Mouse (Mus musculus) MEL (cell line): Measurements from ENCODE around the gene Usp33. TPM values are rescaled to one million over a fixed set of nuclear protein-coding genes. Genes with fewer than 3 reads are reported as not detected.

ENCODE experiments used
- DNase-seq: peaks from one replicate; pipeline ENCODE4 v3.0.0; 2011; ENCODE audit warnings: low read depth, low spot score
- H3K27ac ChIP-seq: 2 replicates; pipeline ENCODE4 v1.5.1; 2012; ENCODE audit warnings: low read depth, mild to moderate bottlenecking, control low read depth, low read length, moderate library complexity; ENCODE audit not compliant: control insufficient read depth
- H3K27me3 ChIP-seq, 2 experiments: fragments of 150-350 bp in 1 of 2; sonication (generic) in 1 of 2; 2 replicates each; pipeline ENCODE4 v1.6.1; 2012; ENCODE audit warnings: low read length in 2 of 2, mild to moderate bottlenecking in 2 of 2, improper control_type of control experiment in 1 of 2, moderate library complexity in 1 of 2; ENCODE audit not compliant: insufficient read depth in 2 of 2, control insufficient read depth in 1 of 2
- H3K36me3 ChIP-seq, 2 experiments: 2 replicates each; pipeline ENCODE4 v1.6.1; 2012 to 2014; ENCODE audit warnings: low read length in 2 of 2, improper control_type of control experiment in 1 of 2, inconsistent platforms in 1 of 2, mild to moderate bottlenecking in 1 of 2; ENCODE audit not compliant: insufficient read depth in 2 of 2, control insufficient read depth in 1 of 2
- H3K4me1 ChIP-seq, 2 experiments: fragments of 150-350 bp in 1 of 2; sonication (generic) in 1 of 2; 2 replicates each; pipeline ENCODE4 v1.6.1; 2012; ENCODE audit warnings: low read length in 2 of 2, improper control_type of control experiment in 1 of 2, mild to moderate bottlenecking in 1 of 2; ENCODE audit not compliant: insufficient read depth in 2 of 2, control insufficient read depth in 1 of 2
- H3K4me3 ChIP-seq, 2 experiments: fragments of 150-350 bp in 1 of 2; sonication (generic) in 1 of 2; 2 replicates each; pipeline ENCODE4 v1.5.1; 2012; ENCODE audit warnings: low read depth in 2 of 2, low read length in 2 of 2, mild to moderate bottlenecking in 2 of 2, moderate library complexity in 2 of 2, control low read depth in 1 of 2, improper control_type of control experiment in 1 of 2; ENCODE audit not compliant: control insufficient read depth in 1 of 2, insufficient read depth in 1 of 2
- H3K79me2 ChIP-seq: 2 replicates; pipeline ENCODE4 v1.6.1; 2012; ENCODE audit warnings: mild to moderate bottlenecking, low read length, moderate library complexity; ENCODE audit not compliant: control insufficient read depth, poor library complexity, insufficient read depth
- H3K9ac ChIP-seq: 2 replicates; pipeline ENCODE4 v1.6.1; 2012; ENCODE audit warnings: low read depth, mild to moderate bottlenecking, control low read depth, low read length, moderate library complexity; ENCODE audit not compliant: control insufficient read depth, poor library complexity, severe bottlenecking
- H3K9me3 ChIP-seq: fragments of 150-350 bp; sonication (generic); replicated peaks from 2 replicates; pipeline ENCODE4 v1.6.1; 2012; ENCODE audit warnings: mild to moderate bottlenecking, low read length, improper control_type of control experiment, moderate library complexity; ENCODE audit not compliant: insufficient read depth
- BHLHE40 ChIP-seq: IDR thresholded peaks from 2 replicates; pipeline ENCODE4 v1.6.1; 2012; ENCODE audit warnings: low read depth, mild to moderate bottlenecking, inconsistent platforms, low read length, improper control_type of control experiment, borderline replicate concordance
- CHD1 ChIP-seq: IDR thresholded peaks from 2 replicates; pipeline ENCODE4 v1.6.1; 2012; ENCODE audit warnings: low read depth, mild to moderate bottlenecking, inconsistent platforms, low read length, improper control_type of control experiment
- ELF1 ChIP-seq: IDR thresholded peaks from 2 replicates; pipeline ENCODE4 v1.6.1; 2014; ENCODE audit warnings: low read depth, mild to moderate bottlenecking, inconsistent platforms, low read length, improper control_type of control experiment, moderate library complexity
- GABPA ChIP-seq: IDR thresholded peaks from 2 replicates; pipeline ENCODE4 v1.6.1; 2012; ENCODE audit warnings: low read depth, mild to moderate bottlenecking, inconsistent platforms, low read length, improper control_type of control experiment, moderate library complexity
- HCFC1 ChIP-seq: IDR thresholded peaks from 2 replicates; pipeline ENCODE4 v1.6.1; 2012; ENCODE audit warnings: low read depth, mild to moderate bottlenecking, inconsistent platforms, low read length, improper control_type of control experiment, moderate library complexity
- MAFK ChIP-seq: IDR thresholded peaks from 2 replicates; pipeline ENCODE4 v1.6.1; 2011; ENCODE audit warnings: low read depth, mild to moderate bottlenecking, low read length, improper control_type of control experiment, borderline replicate concordance
- MAZ ChIP-seq: IDR thresholded peaks from 2 replicates; pipeline ENCODE4 v1.6.1; 2012; ENCODE audit warnings: low read depth, mild to moderate bottlenecking, inconsistent platforms, low read length, improper control_type of control experiment
- MEF2A ChIP-seq: IDR thresholded peaks from 2 replicates; pipeline ENCODE4 v1.6.1; 2014; ENCODE audit warnings: low read depth, mild to moderate bottlenecking, inconsistent platforms, low read length, improper control_type of control experiment; ENCODE audit not compliant: poor library complexity, insufficient replicate concordance, severe bottlenecking; ENCODE audit errors: extremely low read depth
- MXI1 ChIP-seq: IDR thresholded peaks from 2 replicates; pipeline ENCODE4 v1.6.1; 2011; ENCODE audit warnings: mild to moderate bottlenecking, low read depth, low read length, improper control_type of control experiment
- MYB ChIP-seq: IDR thresholded peaks from 2 replicates; pipeline ENCODE4 v1.6.1; 2011; ENCODE audit warnings: mild to moderate bottlenecking, low read depth, low read length, improper control_type of control experiment
- NELFE ChIP-seq: IDR thresholded peaks from 2 replicates; pipeline ENCODE4 v1.6.1; 2011; ENCODE audit warnings: low read depth, low read length, improper control_type of control experiment
- NRF1 ChIP-seq: IDR thresholded peaks from 2 replicates; pipeline ENCODE4 v1.6.1; 2014; ENCODE audit warnings: low read depth, mild to moderate bottlenecking, inconsistent platforms, low read length, improper control_type of control experiment, moderate library complexity; ENCODE audit not compliant: poor library complexity, insufficient read depth, severe bottlenecking
- POLR2A ChIP-seq, 2 experiments: IDR thresholded peaks; 2 replicates each; pipeline ENCODE4 v1.6.1; 2011 to 2012; ENCODE audit warnings: low read length in 2 of 2, mild to moderate bottlenecking in 2 of 2, control low read depth in 1 of 2, improper control_type of control experiment in 1 of 2, low read depth in 1 of 2, moderate library complexity in 1 of 2; ENCODE audit not compliant: control insufficient read depth in 1 of 2, insufficient read depth in 1 of 2, poor library complexity in 1 of 2
- POLR2AphosphoS2 ChIP-seq: IDR thresholded peaks from 2 replicates; pipeline ENCODE4 v1.6.1; 2011; ENCODE audit warnings: low read length, improper control_type of control experiment
- POLR2AphosphoS5 ChIP-seq: IDR thresholded peaks from 2 replicates; pipeline ENCODE4 v1.6.1; 2012; ENCODE audit warnings: low read depth, borderline replicate concordance, mild to moderate bottlenecking, inconsistent platforms, low read length, moderate library complexity, mixed read lengths
- RAD21 ChIP-seq: IDR thresholded peaks from 2 replicates; pipeline ENCODE4 v1.6.1; 2011; ENCODE audit warnings: mild to moderate bottlenecking, low read depth, low read length, improper control_type of control experiment
- SIN3A ChIP-seq: IDR thresholded peaks from 2 replicates; pipeline ENCODE4 v1.6.1; 2012; ENCODE audit warnings: low read length, improper control_type of control experiment, inconsistent platforms
- TAL1 ChIP-seq: IDR thresholded peaks from 2 replicates; pipeline ENCODE4 v1.6.1; 2012; ENCODE audit warnings: mild to moderate bottlenecking, inconsistent platforms, low read length, moderate library complexity, mixed read lengths
- TBP ChIP-seq: IDR thresholded peaks from 2 replicates; pipeline ENCODE4 v1.8.0; 2011; ENCODE audit warnings: low read depth, low read length, improper control_type of control experiment
- TCF12 ChIP-seq: IDR thresholded peaks from 2 replicates; pipeline ENCODE4 v1.6.1; 2014; ENCODE audit warnings: low read depth, mild to moderate bottlenecking, inconsistent platforms, low read length, improper control_type of control experiment, moderate library complexity
- USF2 ChIP-seq, 2 experiments: IDR thresholded peaks; 2 replicates each; pipeline ENCODE4 v1.6.1; 2011 to 2012; ENCODE audit warnings: improper control_type of control experiment in 2 of 2, low read length in 2 of 2, borderline replicate concordance in 1 of 2, inconsistent platforms in 1 of 2, low read depth in 1 of 2, mild to moderate bottlenecking in 1 of 2; ENCODE audit not compliant: insufficient read depth in 1 of 2
- ZC3H11A ChIP-seq: IDR thresholded peaks from 2 replicates; pipeline ENCODE4 v1.6.1; 2012; ENCODE audit warnings: low read depth, mild to moderate bottlenecking, inconsistent platforms, low read length, improper control_type of control experiment
- ZMIZ1 ChIP-seq: IDR thresholded peaks from 2 replicates; pipeline ENCODE4 v1.6.1; 2012; ENCODE audit warnings: low read depth, mild to moderate bottlenecking, inconsistent platforms, low read length, improper control_type of control experiment, moderate library complexity
- ZNF384 ChIP-seq: IDR thresholded peaks from 2 replicates; pipeline ENCODE4 v1.6.1; 2012; ENCODE audit warnings: low read depth, mild to moderate bottlenecking, inconsistent platforms, low read length, improper control_type of control experiment
- polyA plus RNA-seq, 2 experiments: library from polyadenylated mRNA; stranded (reverse) in 1 of 2; unstranded in 1 of 2; fragments of >175 nt in 1 of 2; fragments of >200 nt in 1 of 2; gene quantifications; 2 replicates each; pipeline versions ENCODE4 v1.2.1 to v1.2.4; 2012; ENCODE audit warnings: low replicate concordance in 2 of 2, low read depth in 1 of 2; ENCODE audit not compliant: insufficient read length in 2 of 2, insufficient read depth in 1 of 2, missing spikeins in 1 of 2
- total RNA-seq: library from RNA; depleted of rRNA; stranded (reverse); fragments of 300-350 nt; gene quantifications from 2 replicates; pipeline ENCODE4 v1.2.3, GENCODE M21; 2012

The Usp33 gene
- total and polyA plus RNA-seq, 3 experiments: 32.3 to 34.1 TPM; not detected in 1

DNA sequence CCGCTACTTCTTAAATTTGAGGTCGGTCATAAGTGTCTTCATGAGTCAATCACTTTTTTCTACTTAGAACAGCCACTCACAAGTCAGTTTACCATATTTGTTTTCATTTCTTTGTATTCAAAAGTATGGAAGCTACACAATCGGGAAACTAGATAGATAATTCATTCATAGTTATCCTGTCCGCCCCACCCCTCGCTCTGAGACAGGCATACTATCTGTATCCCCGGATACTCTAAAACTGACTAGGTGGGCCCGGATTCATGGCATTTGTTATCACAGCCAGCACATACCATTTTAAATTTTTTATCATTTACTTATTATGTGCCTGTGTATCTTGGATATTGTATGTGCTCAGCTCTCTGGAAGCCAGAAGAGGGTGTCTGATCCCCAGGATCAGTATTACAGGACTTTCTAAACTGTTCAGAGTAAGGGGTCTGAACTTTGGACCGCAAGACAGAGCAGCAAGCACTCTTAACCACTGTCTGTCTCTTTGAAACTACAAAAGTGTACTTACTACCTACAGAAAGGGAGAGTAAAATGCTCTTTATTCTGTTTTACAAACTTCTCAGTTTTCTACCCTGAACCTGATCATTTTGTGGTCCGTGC is 51.2 kb downstream of the Usp33 start (continued):
- TF ChIP-seq CHD1 (peak; percentile 13; the same call in 1 of the 2 replicates), POLR2A (IDR thresholded peaks at IDR 0.05; ENCODE audit: control insufficient read depth in 1 of 2, insufficient read depth in 1 of 2, low read depth in 1 of 2, low read length in 2 of 2, poor library complexity in 1 of 2) (0 out of 4 replicates have a peak, but pooled peaks of 1 of the 2 experiments have one; percentile 34), SIN3A (peak; percentile 47), POLR2AphosphoS2 (no peak), NELFE (no peak), RAD21 (peak; percentile 26), MEF2A (no peak), BHLHE40 (no peak; the same call in 1 of the 2 replicates), ZNF384 (no peak), ZMIZ1 (no peak), TCF12 (peak; percentile 63; the same call in 1 of the 2 replicates), MYB (no peak), POLR2AphosphoS5 (no peak), TBP (no peak), GABPA (no peak), NRF1 (no peak), ELF1 (no peak), HCFC1 (no peak), MAZ (no peak), TAL1 (peak; percentile 31), MXI1 (no peak), ZC3H11A (no peak), MAFK (no peak)

DNA sequence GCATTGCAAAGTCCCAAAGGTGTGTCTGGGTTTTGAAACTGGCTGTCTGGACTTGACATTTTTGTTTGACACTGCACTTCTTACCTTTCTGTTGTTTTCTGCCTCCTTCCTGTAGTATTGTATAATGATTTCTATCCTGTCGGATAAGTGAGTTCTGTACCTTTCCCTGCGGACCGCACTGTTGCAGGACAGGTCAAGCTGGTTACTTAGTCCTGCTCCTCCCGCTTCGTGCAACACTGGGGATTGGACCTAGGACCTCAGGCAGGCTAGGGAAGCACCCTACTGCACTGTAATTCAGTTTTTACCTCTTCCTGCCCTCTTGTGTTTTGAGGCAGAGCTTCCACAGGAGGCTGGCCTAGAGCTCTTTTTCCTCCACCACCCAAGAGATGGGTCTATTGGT is 54.2 kb downstream of the Usp33 start:
- no peaks in the 10 kb centered on the region for H3K9me3 ChIP-seq
- no peak overlapping the region for H3K4me3 ChIP-seq
- peaks cover 82% of the 10 kb centered on the region for H3K79me2 ChIP-seq
- TF ChIP-seq ELF1 (no peak), USF2 (IDR thresholded peaks at IDR 0.05; ENCODE audit: borderline replicate concordance in 1 of 2, insufficient read depth in 1 of 2, low read depth in 1 of 2, low read length in 2 of 2) (no peak)
- H3K27me3 ChIP-seq: no peaks in the 10 kb centered on the region
- peaks cover 0 to 74% of the 10 kb centered on the region in 2 experiments for H3K36me3 ChIP-seq
- no peak for DNase-seq
- H3K27ac ChIP-seq: no peak overlapping the region
- peaks cover 15 to 38% of the 10 kb centered on the region in 2 experiments for H3K4me1 ChIP-seq
- no peak overlapping the region for H3K9ac ChIP-seq
